Mouse (Mus musculus) heart, adult 2 months (tissue): ENCODE data around the gene Adam17. TPM values are rescaled to one million over a fixed set of nuclear protein-coding genes. Genes with fewer than 3 reads are reported as not detected.
A peak's percentile ranks its signal among the peaks of the same experiment; 100 is the strongest.
"Not testable (repeated sequence)": the region's sequence is repeated elsewhere in the genome, so short reads cannot be mapped to it uniquely, and the experiment has no call there.

Source experiments
- DNase-seq, 2 experiments: peaks; one replicate each; pipeline ENCODE4 v3.0.0; 2021
- H3K27ac ChIP-seq: fragments of 200-600 bp; 2 replicates; pipeline ENCODE4 v1.8.1; 2022
- H3K27me3 ChIP-seq: fragments of 200-500 bp; 2 replicates; pipeline ENCODE4 v1.6.1; 2012; ENCODE audit warnings: mild to moderate bottlenecking, low read length, inconsistent platforms, mixed read lengths; ENCODE audit not compliant: control insufficient read depth, insufficient read depth
- H3K36me3 ChIP-seq: fragments of 200-500 bp; 2 replicates; pipeline ENCODE4 v1.6.1; 2012; ENCODE audit warnings: low read length, inconsistent platforms; ENCODE audit not compliant: control insufficient read depth, insufficient read depth
- H3K4me1 ChIP-seq: fragments of 200-500 bp; 2 replicates; pipeline ENCODE4 v1.6.1; 2011; ENCODE audit warnings: low read length; ENCODE audit not compliant: control insufficient read depth, insufficient read depth
- H3K4me3 ChIP-seq: fragments of 200-600 bp; 2 replicates; pipeline ENCODE4 v1.8.1; 2022
- H3K79me2 ChIP-seq: fragments of 200-500 bp; replicated peaks from 2 replicates; pipeline ENCODE4 v1.6.1; 2012; ENCODE audit warnings: mild to moderate bottlenecking, inconsistent platforms, low read length, moderate library complexity, mixed read lengths; ENCODE audit not compliant: control insufficient read depth, insufficient read depth
- H3K9ac ChIP-seq: fragments of 200-500 bp; 2 replicates; pipeline ENCODE4 v1.6.1; 2012; ENCODE audit warnings: low read depth, mild to moderate bottlenecking, control low read depth, inconsistent platforms, low read length, mixed read lengths
- CTCF ChIP-seq: fragments of 200-600 bp; IDR thresholded peaks from 2 replicates; pipeline ENCODE4 v1.8.1; 2022; ENCODE audit warnings: antibody characterized with exemption, mild to moderate bottlenecking, moderate library complexity
- EP300 ChIP-seq: fragments of 200-500 bp; IDR thresholded peaks from 2 replicates; pipeline ENCODE4 v1.6.1; 2011; ENCODE audit warnings: low read depth, low read length, control low read depth; ENCODE audit not compliant: insufficient read depth
- POLR2A ChIP-seq: fragments of 200-500 bp; IDR thresholded peaks from 2 replicates; pipeline ENCODE4 v1.6.1; 2011; ENCODE audit warnings: mild to moderate bottlenecking, low read depth, low read length, control low read depth; ENCODE audit not compliant: insufficient read depth
- WGBS: fragments of 180-500 bp; shearing (Covaris S2); methylation state at CpG from one replicate; pipeline ENCODE4 v1.1.7; 2018; 5-methylcytosine and 5-hydroxymethylcytosine counted together
- intact Hi-C: fragments of 180-260 bp; cut with DNase I; formaldehyde crosslinking; loops from one replicate; pipeline ENCODE4 v1.15.1; 2025
- polyA plus RNA-seq: library from polyadenylated mRNA; depleted of rRNA; stranded (reverse); fragments of >200 nt; gene quantifications from 2 replicates; pipeline ENCODE4 v1.2.3, GENCODE M21; 2012
- total RNA-seq, 2 experiments: library from RNA; stranded (reverse); gene quantifications; 2 replicates each; pipeline ENCODE4 v1.2.3; 2021

Adam17 gene
- total and polyA plus RNA-seq, 3 experiments = 27.9 to 43.8 (median 39.2) TPM

DNA sequence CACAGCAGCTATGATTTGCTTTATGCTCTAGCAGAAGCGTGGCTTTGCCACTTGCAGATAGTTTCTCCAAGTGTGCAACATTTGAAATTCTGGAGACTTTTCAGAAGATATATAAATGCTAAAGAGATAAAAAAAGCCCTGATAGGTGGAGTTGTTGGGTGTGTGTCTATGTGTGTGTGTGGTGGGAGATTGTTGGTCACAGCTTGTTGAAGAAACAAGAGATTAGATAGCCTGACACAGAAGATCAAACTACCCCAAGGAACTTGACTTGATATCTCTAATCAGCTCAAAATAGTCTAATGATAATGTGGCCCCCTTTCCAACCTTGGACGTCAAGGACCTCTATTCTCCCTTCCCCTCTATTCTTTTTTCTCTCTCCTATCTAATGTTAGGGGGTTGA is 37.2 kb upstream of the Adam17 start:
- intact Hi-C loops = no loop called here
- TF ChIP-seq POLR2A (no peak), EP300 (no peak), CTCF (no peak)
- no peaks in the 10 kb centered on the region for H3K27me3 ChIP-seq
- H3K4me1 ChIP-seq = peaks cover 10% of the 10 kb centered on the region
- no peak for DNase-seq
- H3K36me3 ChIP-seq = peaks cover 54% of the 10 kb centered on the region
- WGBS = 62% methylated on average over 2 of the region's 2 CpGs
- no peak overlapping the region for H3K4me3 ChIP-seq
- H3K79me2 ChIP-seq = peaks cover 10% of the 10 kb centered on the region
- H3K27ac ChIP-seq = no peak overlapping the region
- H3K9ac ChIP-seq = no peak overlapping the region

DNA sequence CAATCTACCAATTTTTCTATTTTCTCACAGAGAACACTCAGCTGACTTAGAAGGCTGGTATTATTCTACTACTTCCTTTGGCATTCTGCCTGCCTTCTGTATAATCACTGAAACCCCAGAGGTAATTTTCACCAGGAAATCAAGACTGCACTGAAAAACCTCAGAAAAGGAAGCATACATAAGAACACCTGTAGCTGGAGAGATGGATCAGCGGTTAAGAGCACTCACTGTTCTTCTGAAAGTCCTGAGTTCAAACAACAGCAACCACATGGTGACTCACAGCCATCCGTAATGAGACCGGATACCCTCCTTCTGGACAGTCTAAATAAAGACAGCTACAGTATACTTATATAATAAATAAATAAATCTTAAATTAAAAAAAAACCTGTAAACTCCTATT is 36.2 kb upstream of the Adam17 start:
- Histone ChIP-seq H3K36me3 (peaks cover 46% of the 10 kb centered on the region), H3K4me3 (no peak overlapping the region), H3K27me3 (no peaks in the 10 kb centered on the region), H3K79me2 (peaks cover 8% of the 10 kb centered on the region), H3K27ac (no peak overlapping the region), H3K4me1 (peaks cover 7% of the 10 kb centered on the region), H3K9ac (no peak overlapping the region)
- DNase-seq = no peak
- WGBS = 69% methylated on average over 3 of the region's 3 CpGs
- no peak for TF ChIP-seq POLR2A
- TF ChIP-seq EP300 = no peak
- no peak for TF ChIP-seq CTCF
- intact Hi-C loops = no loop called here

DNA sequence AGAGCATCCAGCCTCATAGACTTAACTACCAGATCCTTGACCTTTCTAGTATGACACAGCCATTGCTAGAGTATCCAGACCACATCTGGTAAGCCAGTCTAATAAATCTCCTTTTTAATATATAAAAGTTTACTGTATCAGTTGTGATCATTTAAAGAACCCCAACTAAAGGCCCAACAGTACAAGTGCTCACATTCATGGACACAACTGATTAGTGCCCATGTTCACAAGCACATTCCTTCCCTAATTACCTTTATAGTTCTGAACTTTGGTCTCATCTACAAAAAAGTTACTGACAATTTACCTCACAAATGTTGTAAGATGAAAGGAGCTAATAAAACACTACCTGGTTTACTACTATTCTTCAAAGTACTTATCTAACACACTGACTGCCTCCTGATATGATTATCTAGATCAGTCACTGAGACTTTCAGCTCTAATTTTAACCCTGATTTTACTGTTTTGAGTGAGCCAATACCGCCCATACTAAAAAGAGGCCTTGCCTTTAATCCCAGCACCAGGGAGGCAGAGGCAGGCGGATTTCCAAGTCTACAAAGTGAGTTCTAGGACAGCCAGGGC is 35.4 kb upstream of the Adam17 start:
- Histone ChIP-seq H3K27ac (no peak overlapping the region), H3K4me3 (no peak overlapping the region), H3K27me3 (no peaks in the 10 kb centered on the region), H3K79me2 (peaks cover 8% of the 10 kb centered on the region), H3K36me3 (peaks cover 41% of the 10 kb centered on the region), H3K4me1 (peaks cover 7% of the 10 kb centered on the region), H3K9ac (no peak overlapping the region)
- no peak for TF ChIP-seq EP300
- no peak for TF ChIP-seq POLR2A
- TF ChIP-seq CTCF = no peak
- 98% methylated on average over 2 of the region's 2 CpGs for WGBS
- no peak for DNase-seq
- intact Hi-C loops = no loop called here

DNA sequence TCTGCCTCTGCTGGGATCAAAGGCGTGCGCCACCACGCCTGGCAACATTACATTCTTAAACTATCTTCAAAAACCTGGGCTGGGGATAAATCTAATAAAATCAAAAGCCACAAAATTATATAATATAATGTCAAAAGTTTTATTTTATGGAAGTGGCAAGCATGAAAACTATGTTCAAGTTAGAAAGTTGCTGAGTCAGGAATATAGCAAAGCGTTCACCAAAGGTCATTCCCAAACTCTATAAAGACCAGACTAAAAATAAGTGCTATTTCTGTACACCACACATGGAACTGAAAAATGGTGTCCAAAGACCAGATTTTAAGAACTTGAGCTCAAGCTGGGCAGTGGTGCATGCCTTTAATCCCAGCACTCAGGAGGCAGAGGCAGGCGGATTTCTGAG is 29.3 kb upstream of the Adam17 start:
- Histone ChIP-seq H3K79me2 (peaks cover 8% of the 10 kb centered on the region), H3K27me3 (no peaks in the 10 kb centered on the region), H3K4me1 (peaks cover 5% of the 10 kb centered on the region), H3K27ac (no peak overlapping the region), H3K4me3 (no peak overlapping the region), H3K36me3 (peaks cover 27% of the 10 kb centered on the region), H3K9ac (no peak overlapping the region)
- no peak for TF ChIP-seq EP300
- TF ChIP-seq POLR2A = no peak
- TF ChIP-seq CTCF = no peak
- 93% methylated on average over 5 of the region's 5 CpGs for WGBS
- no peak for DNase-seq
- intact Hi-C loops = no loop called here

DNA sequence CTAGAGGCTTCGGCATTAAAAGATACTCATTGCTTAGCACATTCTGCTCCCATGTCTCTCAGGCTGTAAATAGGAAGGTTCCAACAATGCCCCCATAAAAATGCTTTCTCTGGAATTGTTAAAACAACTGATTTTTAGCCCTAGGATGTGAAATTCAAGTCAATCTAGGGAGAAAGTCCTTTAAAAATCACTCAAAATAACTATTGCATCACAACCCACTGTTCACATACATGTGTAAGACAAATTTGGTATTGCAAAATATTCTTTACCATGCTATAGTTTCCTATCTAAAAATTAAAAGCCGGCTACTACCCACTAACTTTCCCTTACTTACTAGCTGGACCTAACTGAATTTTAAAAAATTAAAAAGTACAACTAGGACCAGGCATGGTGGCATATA is 12.8 kb upstream of the Adam17 start:
- peaks cover 6% of the 10 kb centered on the region for H3K36me3 ChIP-seq
- WGBS = 93% methylated on average over 2 of the region's 2 CpGs
- TF ChIP-seq POLR2A (no peak), EP300 (no peak), CTCF (no peak)
- H3K79me2 ChIP-seq = no peaks in the 10 kb centered on the region
- H3K9ac ChIP-seq = no peak overlapping the region
- no peaks in the 10 kb centered on the region for H3K4me1 ChIP-seq
- intact Hi-C loops = no loop called here
- H3K27me3 ChIP-seq = no peaks in the 10 kb centered on the region
- DNase-seq = no peak
- H3K27ac ChIP-seq = no peak overlapping the region
- H3K4me3 ChIP-seq = no peak overlapping the region

DNA sequence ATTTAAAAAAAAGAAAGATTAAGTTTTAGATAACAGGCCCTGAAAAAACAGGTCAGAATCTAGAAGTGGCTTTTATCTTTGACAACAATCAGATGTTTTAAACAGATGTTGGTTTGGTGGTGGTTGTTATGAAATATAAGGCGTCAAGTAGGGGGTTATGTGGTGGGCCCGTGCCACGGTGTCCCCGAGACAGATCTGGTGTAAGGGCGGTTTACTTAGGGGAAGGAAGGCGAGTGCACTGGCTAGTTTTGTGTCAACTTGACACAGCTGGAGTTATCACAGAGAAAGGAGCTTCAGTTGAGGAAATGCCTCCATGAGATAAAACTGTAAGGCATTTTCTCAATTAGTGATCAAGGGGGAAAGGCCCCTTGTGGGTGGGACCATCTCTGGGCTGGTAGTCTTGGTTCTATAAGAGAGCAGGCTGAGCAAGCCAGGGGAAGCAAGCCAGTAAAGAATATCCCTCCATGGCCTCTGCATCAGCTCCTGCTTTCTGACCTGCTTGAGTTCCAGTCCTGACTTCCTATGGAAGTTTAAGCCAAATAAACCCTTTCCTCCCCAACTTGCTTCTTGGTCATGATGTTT is 5.4 kb upstream of the Adam17 start:
- not testable (repeated sequence) for H3K4me1 ChIP-seq, H3K4me3 ChIP-seq, H3K36me3 ChIP-seq, DNase-seq, H3K27me3 ChIP-seq, H3K79me2 ChIP-seq, H3K9ac ChIP-seq
- WGBS = 49% methylated on average over 6 of the region's 6 CpGs
- peak overlapping the region; percentile 2 for H3K27ac ChIP-seq
- intact Hi-C loops = loop anchor here (2.0 kb wide), 1 partner anchor 14 kb away; no protein-coding TSS in a partner anchor
